Mouse (Mus musculus) heart, embryonic 14.5 days (tissue): ENCODE data around the gene Slc35d1. TPM values are rescaled to one million over a fixed set of nuclear protein-coding genes. Genes with fewer than 3 reads are reported as not detected.
A peak's percentile ranks its signal among the peaks of the same experiment; 100 is the strongest.

Experiments
- ATAC-seq: fragments of 200-750 bp; cut with Nextera tagmentation; 2 replicates; pipeline ENCODE4 v1.8.0; 2017; ENCODE audit warnings: low read depth, moderate TSS enrichment; ENCODE audit not compliant: insufficient number of reproducible peaks, insufficient read depth, low FRiP score
- H3K27ac ChIP-seq, 2 experiments: fragments of 200-500 bp in 1 of 2; fragments of 300-500 bp in 1 of 2; sonication (generic) in 1 of 2; replicated peaks in 1 of 2; 2 replicates each; pipeline ENCODE4 v1.5.1; 2012 to 2014; ENCODE audit warnings: low read depth in 2 of 2, low read length in 2 of 2, control low read depth in 1 of 2, mild to moderate bottlenecking in 1 of 2, mixed read lengths in 1 of 2; ENCODE audit not compliant: control insufficient read depth in 1 of 2, insufficient read depth in 1 of 2
- H3K27me3 ChIP-seq: fragments of 300-500 bp; sonication (generic); 2 replicates; pipeline ENCODE4 v1.6.1; 2014; ENCODE audit warnings: mild to moderate bottlenecking, low read length, control low read depth; ENCODE audit not compliant: control insufficient read depth, insufficient read depth
- H3K36me3 ChIP-seq: fragments of 300-500 bp; sonication (generic); 2 replicates; pipeline ENCODE4 v1.6.1; 2014; ENCODE audit warnings: mild to moderate bottlenecking, control low read depth, low read length, mixed read lengths; ENCODE audit not compliant: control insufficient read depth, insufficient read depth
- H3K4me1 ChIP-seq, 2 experiments: fragments of 200-500 bp in 1 of 2; fragments of 300-500 bp in 1 of 2; sonication (generic) in 1 of 2; 2 replicates each; pipeline ENCODE4 v1.6.1; 2012 to 2014; ENCODE audit warnings: low read length in 2 of 2, control low read depth in 1 of 2, mixed read lengths in 1 of 2; ENCODE audit not compliant: control insufficient read depth in 2 of 2, insufficient read depth in 2 of 2
- H3K4me2 ChIP-seq: fragments of 300-500 bp; sonication (generic); 2 replicates; pipeline ENCODE4 v1.6.1; 2014; ENCODE audit warnings: mild to moderate bottlenecking, low read length
- H3K4me3 ChIP-seq, 2 experiments: fragments of 200-500 bp in 1 of 2; fragments of 300-500 bp in 1 of 2; sonication (generic) in 1 of 2; 2 replicates each; pipeline ENCODE4 v1.5.1; 2012 to 2014; ENCODE audit warnings: low read length in 2 of 2, mild to moderate bottlenecking in 2 of 2, control low read depth in 1 of 2, low read depth in 1 of 2, moderate library complexity in 1 of 2; ENCODE audit not compliant: control insufficient read depth in 1 of 2, insufficient read depth in 1 of 2
- H3K9ac ChIP-seq: fragments of 300-500 bp; sonication (generic); 2 replicates; pipeline ENCODE4 v1.6.1; 2014; ENCODE audit warnings: mild to moderate bottlenecking, low read length
- H3K9me3 ChIP-seq: fragments of 300-500 bp; sonication (generic); 2 replicates; pipeline ENCODE4 v1.6.1; 2016; ENCODE audit warnings: low read length, control low read depth; ENCODE audit not compliant: control insufficient read depth
- WGBS: fragments of 180-500 bp; shearing (Covaris S2); extraction: QIAGEN DNeasy Blood & Tissue Kit; methylation state at CpG from one replicate; pipeline ENCODE4 v1.1.7; 2014; 5-methylcytosine and 5-hydroxymethylcytosine counted together
- polyA plus RNA-seq: library from polyadenylated mRNA; unstranded; fragments of >200 nt; fragmentation: Nextera tagmentation; extraction: Ambion mirVana; gene quantifications from 2 replicates; pipeline ENCODE4 v1.2.1, GENCODE M21; 2014

Gene Slc35d1
- polyA plus RNA-seq, 1 experiment from 2014 or later = 8.5 TPM

DNA sequence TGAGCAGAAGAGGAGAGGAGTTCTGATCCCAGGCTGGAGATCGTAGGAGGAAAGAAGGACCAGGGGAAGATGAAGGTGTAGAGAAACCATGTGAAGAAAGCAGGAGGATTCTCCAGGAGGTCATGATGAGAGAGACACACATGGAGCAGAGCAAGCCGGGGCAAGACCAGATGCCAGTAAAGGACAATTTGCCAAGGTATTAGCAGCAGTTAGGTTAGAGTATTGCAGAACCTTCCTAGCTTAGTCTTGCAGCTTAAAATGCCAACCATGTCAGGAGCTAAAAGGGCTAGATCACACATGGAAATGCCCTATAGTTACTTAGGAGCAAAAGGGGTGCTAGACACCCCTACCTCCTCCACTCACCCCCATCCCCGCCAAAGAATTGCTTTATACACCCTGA is 32.3 kb upstream of the Slc35d1 start:
- no peaks in the 10 kb centered on the region for H3K36me3 ChIP-seq
- no peak overlapping the region for H3K4me3 ChIP-seq
- H3K4me2 ChIP-seq = no peak overlapping the region
- no peak overlapping the region for H3K27ac ChIP-seq
- no peaks in the 10 kb centered on the region for H3K9me3 ChIP-seq
- H3K27me3 ChIP-seq = no peaks in the 10 kb centered on the region
- WGBS = 78% methylated on average over 3 of the region's 3 CpGs
- H3K9ac ChIP-seq = no peak overlapping the region
- ATAC-seq = no peak
- H3K4me1 ChIP-seq = no peaks in the 10 kb centered on the region; a peak in 1 of 4 replicates

DNA sequence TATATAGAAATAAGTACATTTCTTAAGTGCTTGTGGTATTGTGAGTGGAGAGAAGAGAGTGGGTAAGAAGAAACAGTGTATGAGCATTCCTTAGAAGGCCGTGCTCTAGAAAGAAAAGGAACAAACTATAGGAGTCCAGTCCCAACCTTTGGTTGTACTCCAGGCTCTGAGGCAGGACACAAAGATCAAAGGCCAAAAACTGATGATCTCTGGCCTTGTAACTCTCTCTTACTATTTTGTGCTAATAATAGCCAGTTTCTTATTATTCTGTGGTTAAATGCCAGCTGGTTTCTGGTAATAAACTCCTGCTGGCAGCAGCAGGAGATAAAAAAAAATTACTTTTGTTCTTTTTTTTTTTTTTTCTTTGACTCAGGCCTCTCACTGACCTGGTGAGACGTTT is 17.2 kb upstream of the Slc35d1 start:
- Histone ChIP-seq H3K4me3 (no peak overlapping the region), H3K27me3 (no peaks in the 10 kb centered on the region), H3K36me3 (no peaks in the 10 kb centered on the region), H3K9me3 (no peaks in the 10 kb centered on the region), H3K4me2 (no peak overlapping the region), H3K9ac (no peak overlapping the region), H3K27ac (no peak overlapping the region), H3K4me1 (no peaks in the 10 kb centered on the region)
- 66% methylated on average over 2 of the region's 2 CpGs for WGBS
- ATAC-seq = no peak

DNA sequence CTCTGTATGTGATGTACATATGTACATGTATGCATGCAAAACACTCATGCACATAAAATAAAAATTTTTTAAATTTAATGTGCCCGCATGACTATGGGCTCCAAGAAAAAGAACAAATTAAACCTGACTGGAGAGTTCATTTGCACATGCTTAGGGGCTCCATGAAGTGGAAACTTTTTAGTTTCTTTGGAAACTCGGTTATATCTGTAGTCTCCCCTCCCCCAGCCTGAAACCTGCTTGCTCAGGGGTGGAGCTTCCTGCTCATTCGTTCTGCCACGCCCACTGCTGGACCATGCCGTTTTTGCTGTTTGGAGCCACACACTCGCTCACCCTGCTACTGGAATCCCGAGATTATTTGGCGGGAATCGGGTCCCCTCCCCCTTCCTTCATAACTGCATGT is 7.9 kb upstream of the Slc35d1 start:
- WGBS = 30% methylated on average over 9 of the region's 9 CpGs
- no peak overlapping the region for H3K27ac ChIP-seq
- no peak for ATAC-seq
- H3K9ac ChIP-seq = no peak overlapping the region
- no peaks in the 10 kb centered on the region for H3K9me3 ChIP-seq
- H3K4me3 ChIP-seq = no peak overlapping the region
- H3K4me2 ChIP-seq = peak overlapping the region; percentile 29; the same call in 1 of the 2 replicates
- no peaks in the 10 kb centered on the region; a peak in 1 of 4 replicates for H3K4me1 ChIP-seq
- H3K27me3 ChIP-seq = no peaks in the 10 kb centered on the region
- H3K36me3 ChIP-seq = no peaks in the 10 kb centered on the region

DNA sequence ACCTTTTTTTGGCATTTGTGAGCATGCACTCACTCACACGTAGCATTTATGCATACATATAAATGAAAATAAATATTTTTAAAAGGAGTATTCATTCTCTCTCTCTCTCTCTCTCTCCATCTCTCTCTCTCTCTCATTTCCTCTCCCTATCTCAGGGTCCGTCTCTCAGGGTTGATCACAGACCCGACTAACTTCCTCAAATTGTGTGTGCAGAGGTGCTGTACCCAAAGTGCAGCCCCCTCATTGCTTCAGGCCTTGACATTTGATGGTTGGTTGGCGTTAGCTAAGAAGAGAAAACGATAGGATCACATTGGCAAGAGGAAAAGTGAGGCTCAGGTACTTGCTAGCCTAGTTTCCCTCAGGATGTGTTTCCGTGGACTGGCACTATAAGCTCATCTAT is 6.8 kb upstream of the Slc35d1 start:
- Histone ChIP-seq H3K27ac (no peak overlapping the region), H3K36me3 (no peaks in the 10 kb centered on the region), H3K9ac (no peak overlapping the region), H3K4me2 (no peak overlapping the region), H3K27me3 (no peaks in the 10 kb centered on the region), H3K4me3 (no peak overlapping the region), H3K9me3 (no peaks in the 10 kb centered on the region), H3K4me1 (no peaks in the 10 kb centered on the region; a peak in 1 of 4 replicates)
- no peak for ATAC-seq
- 71% methylated on average over 6 of the region's 6 CpGs for WGBS

DNA sequence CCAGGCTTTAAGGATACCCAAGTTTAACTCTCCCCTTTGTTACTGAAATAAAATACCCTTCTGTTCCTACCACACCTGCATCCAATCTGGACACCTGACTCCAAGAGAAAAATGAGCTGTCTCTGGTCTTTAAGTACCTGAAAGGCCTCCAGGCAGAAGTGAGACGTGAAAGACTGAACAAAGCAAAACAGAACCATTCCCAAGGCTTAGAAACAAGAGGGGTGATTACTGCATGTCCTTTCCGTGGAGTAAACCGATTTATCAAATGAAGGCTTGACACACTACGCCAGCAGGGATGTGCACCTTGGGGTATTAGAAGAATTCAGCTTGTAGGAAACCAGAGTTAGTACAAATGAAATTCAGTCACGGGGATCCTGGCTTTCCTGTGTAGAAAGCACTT is 4.0 kb upstream of the Slc35d1 start:
- 75% methylated on average over 5 of the region's 5 CpGs for WGBS
- no peak for ATAC-seq

DNA sequence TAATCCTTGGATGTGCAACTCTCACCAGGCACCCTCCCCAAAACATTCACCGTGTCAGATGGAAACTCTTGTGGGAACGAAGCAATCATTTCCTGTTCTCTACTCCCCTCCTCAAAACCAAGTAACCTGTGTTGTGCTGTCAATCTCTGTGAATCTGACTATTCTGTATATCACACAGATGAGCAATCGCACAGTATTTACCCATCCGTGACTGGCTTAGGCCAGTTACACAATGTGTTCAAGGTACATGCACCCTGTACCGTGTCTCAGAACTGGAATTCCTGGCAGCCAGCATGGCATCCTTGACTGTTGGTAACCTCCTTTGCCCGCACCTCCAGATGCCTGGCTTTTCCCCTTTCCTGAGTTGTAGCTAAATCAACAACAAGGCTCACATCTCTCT is 1.1 kb upstream of the Slc35d1 start:
- Histone ChIP-seq H3K9me3 (no peaks in the 10 kb centered on the region), H3K36me3 (peaks cover 8% of the 10 kb centered on the region), H3K4me2 (no peak overlapping the region), H3K4me3 (no peak overlapping the region), H3K9ac (no peak overlapping the region), H3K27me3 (no peaks in the 10 kb centered on the region), H3K4me1 (peaks cover 0 to 4% of the 10 kb centered on the region in 2 experiments; a peak in 2 of 4 replicates), H3K27ac (no peak overlapping the region)
- ATAC-seq = no peak
- 91% methylated on average over 6 of the region's 6 CpGs for WGBS

More for the DNA sequence above, 4.0 kb upstream of the Slc35d1 start:
- Histone ChIP-seq H3K4me1 (peaks cover 0 to 4% of the 10 kb centered on the region in 2 experiments; a peak in 1 of 4 replicates), H3K4me3 (no peak overlapping the region), H3K27me3 (no peaks in the 10 kb centered on the region), H3K9me3 (no peaks in the 10 kb centered on the region), H3K27ac (no peak overlapping the region), H3K4me2 (no peak overlapping the region), H3K36me3 (no peaks in the 10 kb centered on the region), H3K9ac (no peak overlapping the region)

DNA sequence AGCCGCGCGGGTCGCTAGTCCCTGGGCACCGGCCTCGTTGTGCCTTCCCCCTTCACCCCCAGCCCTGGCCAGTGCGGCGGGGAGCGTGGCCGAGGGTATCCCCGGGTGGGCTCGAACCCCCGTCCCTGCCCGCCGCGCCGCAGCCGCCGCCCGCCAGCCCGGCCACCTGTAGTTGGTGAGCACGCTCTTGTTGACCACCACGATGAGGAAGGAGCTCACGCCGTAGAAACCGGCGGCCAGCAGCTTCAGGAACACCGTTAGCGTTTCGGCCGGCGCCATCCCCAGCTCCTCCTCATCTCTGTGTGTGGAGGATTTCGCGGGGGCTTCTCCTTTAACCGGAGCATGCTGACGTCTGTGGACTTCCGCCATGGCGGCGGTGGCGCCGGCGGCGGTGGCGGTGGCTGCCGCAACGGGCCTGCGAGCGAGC is 453 bp downstream of the Slc35d1 start:
- Histone ChIP-seq H3K4me1 (peaks cover 0 to 4% of the 10 kb centered on the region in 2 experiments; a peak in 2 of 4 replicates), H3K27ac (peak overlapping the region; percentile 86 to 96), H3K9me3 (no peaks in the 10 kb centered on the region), H3K4me3 (peak overlapping the region; percentile 83 to 98), H3K36me3 (peaks cover 24% of the 10 kb centered on the region), H3K9ac (peak overlapping the region; percentile 99), H3K4me2 (peak overlapping the region; percentile 63), H3K27me3 (no peaks in the 10 kb centered on the region)
- ATAC-seq = peak; percentile 80
- WGBS = under 1% methylated on average over 47 of the region's 48 CpGs

DNA sequence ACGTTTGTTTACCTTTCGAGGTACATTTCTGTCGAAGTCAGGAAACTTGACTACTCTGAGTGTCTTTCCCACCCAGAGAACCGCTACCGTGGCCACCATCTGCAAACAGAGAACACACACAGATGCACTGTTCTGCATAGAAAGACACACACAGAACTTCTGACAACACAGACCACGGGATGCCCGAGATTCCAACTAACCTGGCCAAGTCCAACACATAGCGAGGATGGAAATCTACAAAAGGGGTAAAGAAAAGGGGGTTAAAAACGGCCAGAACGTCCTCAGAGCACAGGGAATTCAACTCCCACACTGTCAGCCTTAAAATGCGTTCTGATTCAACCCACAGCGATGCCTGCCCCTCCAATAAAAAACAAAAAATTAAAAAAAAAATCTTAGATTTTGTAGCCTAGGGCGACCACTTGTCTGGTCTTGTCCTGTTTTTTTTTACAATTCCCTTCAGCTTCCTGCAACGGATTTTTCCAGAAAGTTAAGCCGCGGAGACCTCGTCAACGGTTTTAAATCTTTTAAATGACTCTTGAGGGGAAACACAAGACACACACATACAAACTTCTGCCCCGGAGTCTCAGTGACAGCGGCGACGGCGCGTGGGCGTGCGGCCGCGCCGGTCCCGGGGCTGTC is 986 bp downstream of the Slc35d1 start:
- H3K9ac ChIP-seq = peak overlapping the region; percentile 99
- H3K4me2 ChIP-seq = peak overlapping the region; percentile 63
- 6% methylated on average over 30 of the region's 30 CpGs for WGBS
- peaks cover 0 to 4% of the 10 kb centered on the region in 2 experiments; a peak in 2 of 4 replicates for H3K4me1 ChIP-seq
- no peaks in the 10 kb centered on the region for H3K9me3 ChIP-seq
- H3K27ac ChIP-seq = peak overlapping the region; percentile 86 to 96
- ATAC-seq = no peak
- H3K4me3 ChIP-seq = peak overlapping the region; percentile 83 to 98
- peaks cover 29% of the 10 kb centered on the region for H3K36me3 ChIP-seq
- H3K27me3 ChIP-seq = no peaks in the 10 kb centered on the region
